Mouse (Mus musculus) erythroblast, embryonic 14.5 days (primary cell): ENCODE results near the gene Wdr37.

Source experiments
- GATA1 ChIP-seq: IDR thresholded peaks from 2 replicates; pipeline ENCODE4 v1.6.1; 2012; ENCODE audit warnings: low read length, inconsistent platforms, mixed read lengths
- TAL1 ChIP-seq: IDR thresholded peaks from 3 replicates; pipeline ENCODE4 v1.6.1; 2012; ENCODE audit warnings: low read length, inconsistent platforms, mixed read lengths

DNA sequence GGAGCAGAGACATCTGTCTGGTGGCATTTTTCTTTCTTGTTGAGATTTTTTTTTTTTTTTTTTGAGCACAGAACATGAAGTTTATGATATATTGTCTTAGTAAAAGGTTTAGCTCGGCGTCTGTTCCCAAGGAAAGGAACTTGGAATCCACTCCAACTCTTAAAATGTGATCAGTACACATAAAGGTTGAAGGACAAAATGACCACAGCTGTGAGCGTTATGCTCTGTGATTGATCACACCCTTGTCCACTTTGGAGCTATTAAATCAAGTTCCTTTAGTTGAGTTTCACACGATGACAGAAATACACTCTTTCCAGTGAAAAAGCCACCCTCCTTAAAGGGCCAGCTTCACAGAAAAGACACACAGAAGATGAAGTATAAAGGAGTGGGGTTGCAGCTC is 101.1 kb downstream of the Wdr37 start:
- TF ChIP-seq TAL1 (no peak), GATA1 (no peak)
